Mouse (Mus musculus): Measurements from ENCODE around the gene Tmem167. TPM values are rescaled to one million over a fixed set of nuclear protein-coding genes. Genes with fewer than 3 reads are reported as not detected.

Gene Tmem167
- total RNA-seq, 2 experiments from 2014 or later, result 21.7 to 22.3 TPM

DNA sequence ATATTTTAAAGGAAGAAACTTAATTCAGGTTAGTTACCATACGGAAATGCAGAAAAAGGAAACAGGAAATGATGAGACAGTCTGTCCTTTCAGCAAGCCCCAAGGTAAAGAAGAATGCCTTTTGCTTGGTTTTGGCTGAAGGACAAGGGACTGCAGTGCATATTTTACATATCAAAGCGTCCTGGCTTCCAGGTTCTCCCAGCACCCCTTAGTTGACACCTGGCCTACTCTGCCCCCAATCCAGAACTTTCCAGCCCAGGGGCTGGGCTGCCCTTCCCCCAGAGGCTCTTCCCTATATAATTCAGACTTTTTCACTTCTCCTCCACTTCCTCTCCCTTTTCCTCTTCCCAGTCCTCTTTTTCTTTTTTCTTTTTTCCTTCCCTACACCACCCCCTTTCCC lies 86.7 kb downstream of the Tmem167 start:
- DNase-seq (ENCODE audit: low spot score in 2 of 2), result no peak

DNA sequence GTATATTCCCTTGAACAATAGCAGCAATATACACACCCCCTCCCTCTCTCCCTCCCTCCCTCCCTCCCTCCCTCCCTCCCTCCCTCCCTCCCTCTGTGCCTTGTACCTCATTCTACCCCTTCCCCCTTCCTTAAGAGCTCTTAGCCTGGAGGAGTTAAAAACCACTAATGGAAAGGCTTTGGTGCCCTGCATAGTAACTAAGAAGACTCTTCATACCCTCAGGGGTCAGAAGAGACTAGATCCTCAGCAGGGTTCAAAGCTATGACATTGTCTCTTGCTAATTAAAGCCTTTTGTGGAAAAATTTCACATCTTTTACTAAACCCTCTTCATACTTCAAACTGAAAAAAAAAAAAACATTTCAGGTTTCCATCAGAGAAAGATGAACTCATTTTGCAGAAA lies 93.3 kb downstream of the Tmem167 start:
- no peak for DNase-seq (ENCODE audit: low spot score in 2 of 2)

DNA sequence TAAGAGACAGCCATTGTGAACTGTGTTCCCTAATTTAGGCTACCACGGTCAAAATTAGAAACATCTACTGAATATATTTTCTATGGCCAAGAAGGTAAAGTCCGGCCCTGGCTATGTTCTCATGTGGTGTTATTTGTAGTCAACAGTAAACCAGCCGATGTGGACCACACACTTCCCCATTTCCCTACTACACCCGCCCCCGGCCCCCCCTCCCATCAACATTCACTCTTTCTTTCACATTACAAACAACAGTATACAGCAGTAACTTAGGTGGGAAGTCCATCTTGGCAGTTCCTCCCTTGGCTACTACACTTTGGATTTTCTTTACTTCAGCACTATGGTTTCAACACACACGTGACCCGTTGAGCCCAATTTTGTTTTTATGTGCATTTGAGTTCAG lies 94.6 kb downstream of the Tmem167 start:
- no peak for DNase-seq (ENCODE audit: low spot score in 2 of 2)

DNA sequence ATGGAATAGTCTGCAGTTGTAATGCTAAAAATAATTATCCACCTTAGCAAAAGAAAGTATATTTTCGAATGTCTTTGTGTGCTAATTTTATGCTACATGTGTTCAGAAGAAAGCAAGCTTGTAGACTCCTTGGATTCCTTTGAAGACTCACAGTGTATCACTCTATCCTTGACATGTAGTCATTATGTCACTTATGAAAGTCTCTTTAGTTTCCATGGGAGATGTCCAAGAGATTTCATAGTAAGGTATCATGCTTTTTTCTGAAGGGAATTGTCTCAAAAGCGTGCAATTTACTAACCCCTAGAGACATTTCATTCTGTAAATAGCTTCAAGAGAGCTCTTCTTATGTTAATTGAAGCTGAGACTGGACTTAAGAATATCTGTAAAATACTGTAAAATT lies 97.8 kb downstream of the Tmem167 start:
- no peak for DNase-seq (ENCODE audit: low spot score in 2 of 2)

DNA sequence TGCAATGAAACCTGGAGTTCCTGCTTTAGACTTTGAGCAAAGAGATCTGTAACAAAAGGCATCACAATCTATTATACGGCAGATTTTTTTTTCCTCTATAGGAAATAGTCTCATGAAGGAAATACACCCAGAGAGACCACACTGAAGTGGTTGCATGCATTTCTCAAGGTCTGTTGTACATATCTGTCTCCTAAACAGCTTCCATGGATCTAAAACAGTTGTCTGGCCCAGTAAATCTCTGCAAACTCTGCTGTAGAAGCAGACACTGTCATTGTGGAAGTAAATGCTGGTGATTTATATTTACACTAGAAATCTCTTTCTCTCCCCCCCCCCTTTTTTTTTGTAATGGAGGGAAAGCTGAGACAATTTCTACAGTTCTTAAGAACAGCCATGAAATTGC lies 99.1 kb downstream of the Tmem167 start:
- no peak for DNase-seq (ENCODE audit: low spot score in 2 of 2)

DNA sequence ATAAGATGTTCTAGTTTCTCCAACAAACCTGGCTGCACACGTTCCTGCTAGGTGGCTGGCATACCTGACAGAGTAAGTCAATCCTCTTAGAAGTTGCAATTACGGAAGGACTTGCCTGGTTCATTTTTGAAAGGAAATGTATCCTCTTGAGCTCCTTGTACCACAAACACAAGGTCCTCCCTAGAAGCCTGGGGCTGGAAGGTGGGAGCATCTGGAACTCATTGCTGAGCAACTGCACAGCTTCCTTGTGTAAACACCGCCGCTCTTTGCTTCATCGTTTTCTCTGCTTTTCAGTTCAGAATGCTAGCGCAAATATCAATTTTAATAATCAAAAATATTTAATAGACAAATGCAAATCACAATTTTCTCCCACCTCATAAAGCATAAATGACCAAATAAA lies 102.9 kb downstream of the Tmem167 start:
- DNase-seq (ENCODE audit: low spot score in 2 of 2), result no peak

Other genes with a start within 250 kb of the Tmem167 start
- 10 to 100 TPM; 13.3 to 16.2 TPM for gene Xrcc4, start 485 bp downstream of the Tmem167 start, total RNA-seq (2021)

Data from left cerebral cortex, adult 18-20 months (tissue).